Mouse (Mus musculus): ENCODE measurements at regions not wholly inside any gene's neighbourhood (a gene's known extent, or its start where the extent isn't known, plus 50 kb on each side); places are given as distances from the start of the nearest gene placed in this dataset.

DNA sequence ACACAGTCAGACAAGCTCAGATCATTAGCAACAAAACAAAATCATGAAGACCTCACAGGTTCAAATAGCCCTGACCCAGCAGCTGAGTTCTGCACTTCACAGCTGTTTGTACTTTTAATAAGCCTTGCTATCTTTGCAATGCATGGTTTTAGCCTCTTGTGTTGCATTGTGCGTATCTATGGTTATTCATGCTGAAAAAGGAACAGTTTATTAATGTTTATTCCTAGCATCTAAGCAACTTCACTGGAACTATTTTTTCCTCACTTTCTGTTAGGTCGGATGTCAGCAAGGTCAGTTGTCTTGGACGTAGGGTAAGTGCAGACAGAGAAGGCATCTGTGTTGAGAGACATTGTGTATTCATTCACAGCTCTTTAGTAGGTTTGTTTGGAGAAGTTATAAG lies 107.3 kb upstream of the Ccn2 start:
- no peak for DNase-seq (ENCODE audit: low spot score in 2 of 2)
- Histone ChIP-seq H3K4me3 (no peak overlapping the region), H3K27ac (no peak overlapping the region)
- TF ChIP-seq CTCF (conservative IDR thresholded peaks at IDR 0.05) = no peak

DNA sequence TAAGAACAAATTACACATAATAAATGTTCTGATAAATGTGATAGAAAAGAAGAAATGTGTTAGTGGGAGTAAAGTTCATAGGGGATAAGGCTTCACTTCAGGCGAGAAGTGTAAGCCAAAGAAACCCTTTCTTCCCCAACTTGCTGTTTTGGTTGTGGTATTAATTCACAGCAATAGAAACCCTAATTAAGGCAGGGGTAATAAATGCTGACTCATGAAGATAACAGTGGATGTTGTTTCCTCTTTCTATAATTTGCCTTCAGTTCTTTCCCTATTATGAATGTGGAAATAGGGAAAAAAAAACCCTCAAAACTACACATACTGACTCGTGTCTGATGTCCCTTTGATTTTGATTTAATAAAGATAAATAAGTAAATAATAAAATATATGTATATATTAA lies 104.8 kb upstream of the Ccn2 start:
- no peak for TF ChIP-seq CTCF (conservative IDR thresholded peaks at IDR 0.05)
- Histone ChIP-seq H3K4me3 (no peak overlapping the region), H3K27ac (no peak overlapping the region)
- DNase-seq (ENCODE audit: low spot score in 2 of 2) = no peak

DNA sequence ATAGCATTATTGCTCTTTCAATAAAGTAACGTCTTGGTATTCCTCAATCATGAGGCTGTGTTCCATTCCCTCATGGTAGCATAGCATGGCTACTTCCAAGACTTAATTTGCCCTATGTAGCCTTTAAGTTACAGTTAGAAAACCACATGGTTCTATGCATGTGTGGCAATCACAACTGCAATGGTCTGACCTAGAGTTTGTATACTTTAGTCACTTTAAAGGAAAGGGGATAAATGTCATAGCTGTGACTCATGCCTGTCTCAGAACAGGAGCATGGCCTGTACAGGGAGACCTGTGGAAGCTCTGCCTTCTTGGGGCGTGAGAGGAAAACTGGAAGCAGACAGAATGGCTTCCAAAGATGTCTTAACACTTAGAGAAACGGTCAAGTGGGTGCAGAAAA lies 103.4 kb upstream of the Ccn2 start:
- no peak for TF ChIP-seq CTCF (conservative IDR thresholded peaks at IDR 0.05)
- H3K27ac ChIP-seq = no peak overlapping the region
- DNase-seq (ENCODE audit: low spot score in 2 of 2) = no peak
- no peak overlapping the region for H3K4me3 ChIP-seq

DNA sequence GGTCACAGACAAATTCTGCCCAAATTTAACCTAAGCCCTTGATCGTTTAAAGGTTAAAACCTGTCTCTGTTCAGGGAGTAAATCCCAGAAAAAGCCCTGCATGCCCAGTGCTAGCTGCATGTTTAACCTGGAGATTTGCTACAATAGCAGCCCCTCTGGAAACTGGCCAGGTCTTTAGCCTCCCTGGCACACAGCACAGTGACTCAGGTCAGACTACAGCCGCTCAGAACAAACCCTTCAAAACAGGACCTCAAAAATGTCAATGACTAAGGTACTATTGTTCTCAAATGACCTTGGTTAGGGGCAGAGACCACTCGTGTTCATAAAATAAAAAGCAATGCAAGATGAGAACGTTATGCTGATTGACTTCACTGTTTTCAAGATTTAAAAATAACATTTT lies 101.8 kb upstream of the Ccn2 start:
- Histone ChIP-seq H3K27ac (no peak overlapping the region), H3K4me3 (no peak overlapping the region)

DNA sequence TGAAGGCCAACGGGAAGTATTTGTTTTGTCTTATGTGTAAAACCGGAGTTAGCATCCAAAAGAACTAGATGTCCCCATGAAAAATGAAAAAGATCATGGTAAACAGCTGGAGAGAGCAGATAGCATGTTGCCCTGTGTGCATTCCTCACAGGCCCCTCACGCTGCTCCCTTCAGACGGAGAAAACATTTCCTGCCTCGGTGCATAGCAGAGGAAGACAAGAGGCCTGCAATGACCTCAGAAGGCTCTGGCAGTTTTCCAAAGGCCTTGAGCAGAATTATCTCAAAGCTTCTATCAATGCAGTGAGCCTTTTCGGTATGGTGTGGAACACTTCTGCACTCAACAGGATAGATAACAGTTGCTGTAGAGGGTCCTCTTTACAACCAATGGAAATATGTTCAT lies 101.3 kb upstream of the Ccn2 start:
- no peak for DNase-seq (ENCODE audit: low spot score in 2 of 2)
- TF ChIP-seq CTCF (conservative IDR thresholded peaks at IDR 0.05) = no peak
- H3K4me3 ChIP-seq = no peak overlapping the region
- H3K27ac ChIP-seq = no peak overlapping the region

More for the DNA sequence above, 101.8 kb upstream of the Ccn2 start:
- no peak for TF ChIP-seq CTCF (conservative IDR thresholded peaks at IDR 0.05)
- DNase-seq (ENCODE audit: low spot score in 2 of 2) = no peak

DNA sequence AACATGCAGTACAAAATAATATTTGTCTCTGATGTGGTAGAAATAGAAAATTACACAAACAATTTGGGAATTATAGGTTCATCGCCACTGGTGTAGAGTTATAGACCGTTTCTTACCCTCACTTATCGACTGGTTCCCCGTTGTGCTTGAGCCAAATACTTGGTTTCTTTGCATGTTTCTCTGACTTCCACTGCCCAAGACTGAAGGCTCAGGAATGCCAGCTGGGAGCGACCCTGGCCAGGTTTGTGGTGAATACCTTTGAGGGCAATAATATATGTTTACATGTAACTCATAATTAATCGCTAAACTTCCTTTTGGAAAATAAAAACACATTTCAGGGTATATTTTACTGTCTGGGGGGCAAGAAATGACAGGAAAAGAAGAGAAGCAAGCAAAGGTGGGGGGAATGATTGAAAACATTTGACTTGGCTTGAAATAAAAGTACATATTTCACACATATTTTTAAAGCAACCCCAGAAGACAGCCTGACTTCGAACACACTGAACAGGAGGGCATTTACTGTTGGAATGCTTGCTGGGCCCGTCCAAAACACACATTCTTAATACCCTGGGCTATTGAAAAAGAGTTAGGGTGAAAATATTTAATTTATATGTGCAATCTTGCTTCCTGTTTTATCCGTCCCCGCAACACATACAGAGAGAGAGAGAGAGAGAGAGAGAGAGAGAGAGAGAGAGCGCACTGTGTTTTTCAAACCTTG lies 75.3 kb upstream of the Ccn2 start:
- TF ChIP-seq CTCF (conservative IDR thresholded peaks at IDR 0.05) = no peak
- H3K27ac ChIP-seq = no peak overlapping the region
- DNase-seq (ENCODE audit: low spot score in 2 of 2) = no peak
- H3K4me3 ChIP-seq = no peak overlapping the region

DNA sequence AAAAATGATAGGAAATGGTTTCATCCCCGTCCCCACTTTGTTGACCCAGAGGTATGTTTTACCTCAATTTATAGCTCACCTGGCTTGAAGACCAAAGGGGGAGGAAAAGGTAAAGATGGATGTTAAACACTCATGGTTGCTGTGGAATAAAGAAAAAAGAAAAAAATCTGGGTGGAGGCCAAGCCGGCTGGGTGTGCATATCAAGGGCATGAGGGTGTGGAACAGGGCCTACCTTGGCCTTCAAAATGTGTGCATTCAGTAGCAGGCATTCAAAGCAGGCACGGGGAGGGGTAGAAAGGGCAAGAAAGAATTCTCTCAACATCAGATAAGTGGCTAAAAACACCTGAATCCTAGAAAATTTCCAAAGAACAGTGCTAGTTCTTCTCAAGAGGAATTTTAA lies 74.7 kb upstream of the Ccn2 start:
- no peak overlapping the region for H3K4me3 ChIP-seq
- TF ChIP-seq CTCF (conservative IDR thresholded peaks at IDR 0.05) = no peak
- DNase-seq (ENCODE audit: low spot score in 2 of 2) = no peak
- H3K27ac ChIP-seq = no peak overlapping the region

DNA sequence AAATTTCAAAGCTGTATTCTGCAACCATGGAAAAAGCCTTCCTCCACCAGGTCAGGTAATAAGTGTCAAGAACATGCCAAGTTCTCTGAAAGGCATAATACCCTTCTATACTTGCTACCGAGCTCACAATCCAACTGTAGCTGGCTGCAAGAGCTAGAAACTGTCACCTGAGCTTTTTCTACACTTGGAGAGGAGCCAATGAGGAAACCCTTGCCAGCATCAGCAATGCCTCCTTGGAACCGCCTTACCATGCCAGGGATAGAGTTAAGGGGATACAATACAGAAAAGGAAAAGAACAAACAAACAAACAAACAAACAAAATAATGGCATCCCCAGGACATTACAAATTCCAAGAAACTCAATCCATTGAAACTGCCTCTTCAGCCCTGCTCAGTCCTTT lies 62.5 kb upstream of the Ccn2 start:
- no peak overlapping the region for H3K27ac ChIP-seq
- TF ChIP-seq CTCF (conservative IDR thresholded peaks at IDR 0.05) = no peak
- no peak for DNase-seq (ENCODE audit: low spot score in 2 of 2)
- H3K4me3 ChIP-seq = no peak overlapping the region

DNA sequence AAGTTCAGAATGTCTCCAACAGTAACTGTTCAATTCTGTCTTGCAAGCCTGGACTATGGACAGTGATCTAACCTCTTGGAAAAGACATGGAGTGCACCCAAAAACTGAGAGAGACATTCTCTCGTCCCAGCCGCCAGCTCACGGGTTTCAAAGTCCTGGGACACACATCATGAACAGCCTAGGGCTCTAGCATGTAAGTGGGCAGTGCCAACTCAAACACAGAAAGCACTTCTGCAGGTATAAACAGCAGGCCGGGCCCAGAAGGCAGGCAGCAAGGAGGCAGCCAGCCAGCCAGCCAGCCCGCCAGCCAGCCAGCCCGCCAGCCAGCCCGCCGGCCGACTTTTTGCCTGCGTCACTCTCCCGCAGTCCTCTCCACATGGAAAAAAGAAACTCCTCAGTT lies 60.3 kb upstream of the Ccn2 start:
- TF ChIP-seq CTCF (conservative IDR thresholded peaks at IDR 0.05) = no peak
- no peak for DNase-seq (ENCODE audit: low spot score in 2 of 2)
- H3K27ac ChIP-seq = no peak overlapping the region
- no peak overlapping the region for H3K4me3 ChIP-seq

DNA sequence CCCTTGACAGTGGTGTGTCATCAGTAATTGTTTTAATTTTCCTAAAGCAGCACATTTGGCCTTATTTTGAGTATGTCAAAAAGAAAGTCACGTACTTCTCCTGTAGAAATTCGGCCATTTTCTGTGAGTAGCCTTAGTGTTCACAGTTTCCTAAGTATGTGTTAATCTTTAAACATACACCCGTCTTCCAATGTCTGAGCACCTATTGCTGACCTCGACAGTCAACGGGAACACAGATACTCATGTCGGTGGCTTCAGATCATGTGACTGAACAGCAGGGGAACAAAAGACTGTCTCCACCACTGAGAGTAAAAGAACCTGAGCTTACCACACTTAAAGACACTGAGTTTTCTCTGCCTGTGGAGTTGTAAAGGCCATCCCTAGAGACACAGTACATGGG lies 59.8 kb upstream of the Ccn2 start:
- Histone ChIP-seq H3K4me3 (no peak overlapping the region), H3K27ac (no peak overlapping the region)
- no peak for TF ChIP-seq CTCF (conservative IDR thresholded peaks at IDR 0.05)
- DNase-seq (ENCODE audit: low spot score in 2 of 2) = no peak

DNA sequence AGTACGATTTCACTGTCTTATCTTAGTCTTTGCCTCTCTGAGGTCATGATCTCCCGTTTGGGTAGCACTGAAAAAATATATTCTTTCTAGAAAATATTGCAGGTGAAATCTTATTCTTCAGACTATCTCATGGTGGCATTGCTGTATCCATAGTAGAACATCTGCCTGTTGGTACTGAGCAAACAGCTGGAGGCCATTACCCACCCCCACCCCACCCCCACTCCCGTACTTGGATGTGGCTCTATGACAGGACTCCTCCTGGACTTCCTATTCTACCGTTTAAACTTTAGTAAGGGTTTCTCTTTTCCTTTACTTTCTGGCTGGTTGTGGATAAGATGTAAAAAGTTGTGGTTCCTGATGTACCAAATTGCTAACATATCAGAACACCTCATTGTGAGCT lies 53.3 kb upstream of the Ccn2 start:
- Histone ChIP-seq H3K27ac (no peak overlapping the region), H3K4me3 (no peak overlapping the region)
- no peak for TF ChIP-seq CTCF (conservative IDR thresholded peaks at IDR 0.05)

More for the DNA sequence above, 53.3 kb upstream of the Ccn2 start:
- DNase-seq (ENCODE audit: low spot score in 2 of 2) = no peak
